Mouse (Mus musculus) olfactory bulb, adult 2 months (tissue): ENCODE data around the gene Dhrs4. TPM values are rescaled to one million over a fixed set of nuclear protein-coding genes. Genes with fewer than 3 reads are reported as not detected.

Experiments
- H3K27ac ChIP-seq: fragments of 200-500 bp; 2 replicates; pipeline ENCODE4 v1.5.1; 2012; ENCODE audit warnings: low read depth, low read length; ENCODE audit not compliant: insufficient read depth
- H3K4me1 ChIP-seq: fragments of 200-500 bp; 2 replicates; pipeline ENCODE4 v1.6.1; 2012; ENCODE audit warnings: low read length; ENCODE audit not compliant: control insufficient read depth, insufficient read depth
- H3K4me3 ChIP-seq: fragments of 200-500 bp; 2 replicates; pipeline ENCODE4 v1.5.1; 2012; ENCODE audit warnings: mild to moderate bottlenecking, low read depth, low read length, moderate library complexity; ENCODE audit not compliant: insufficient read depth
- CTCF ChIP-seq: fragments of 200-500 bp; IDR thresholded peaks from 2 replicates; pipeline ENCODE4 v1.5.1; 2012; ENCODE audit warnings: low read depth, mild to moderate bottlenecking, low read length, moderate library complexity; ENCODE audit not compliant: insufficient read depth
- POLR2A ChIP-seq: fragments of 200-500 bp; IDR thresholded peaks from 2 replicates; pipeline ENCODE4 v1.6.1; 2012; ENCODE audit warnings: mild to moderate bottlenecking, low read depth, low read length, moderate library complexity; ENCODE audit not compliant: insufficient read depth
- WGBS: fragments of 180-500 bp; shearing (Covaris S2); methylation state at CpG from one replicate; pipeline ENCODE4 v1.1.7; 2018; 5-methylcytosine and 5-hydroxymethylcytosine counted together
- polyA plus RNA-seq: library from polyadenylated mRNA; stranded (reverse); fragments of >200 nt; gene quantifications from 2 replicates; pipeline ENCODE4 v1.2.4, GENCODE M21; 2012; ENCODE audit warnings: low replicate concordance; ENCODE audit not compliant: missing spikeins, insufficient read depth, insufficient read length

Dhrs4 gene
- polyA plus RNA-seq, 1 experiment: not detected

DNA sequence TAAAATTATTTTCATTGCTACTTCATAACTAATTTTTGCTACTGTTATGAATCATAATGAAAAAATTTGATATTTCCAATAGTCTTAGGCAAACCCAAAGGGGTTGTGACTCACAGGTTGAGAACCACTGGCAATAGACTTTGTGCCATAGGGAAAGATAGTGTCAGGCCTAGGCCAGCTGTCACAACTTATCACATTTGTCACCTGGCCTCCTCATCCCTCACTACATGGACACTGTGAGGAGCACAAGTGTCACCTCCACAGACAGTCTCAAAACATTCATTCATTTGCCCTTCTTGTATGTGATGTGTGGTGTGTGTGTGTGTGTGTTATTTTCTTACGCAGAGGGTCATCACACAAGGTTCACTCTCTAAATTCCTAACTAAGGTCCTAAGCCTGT lies 1.1 kb upstream of the Dhrs4 start:
- H3K4me3 ChIP-seq: no peak overlapping the region
- H3K4me1 ChIP-seq: peaks cover 5% of the 10 kb centered on the region
- no peak overlapping the region for H3K27ac ChIP-seq
- 100% methylated on average over 1 of the region's 1 CpGs for WGBS
- TF ChIP-seq CTCF (no peak), POLR2A (no peak)

DNA sequence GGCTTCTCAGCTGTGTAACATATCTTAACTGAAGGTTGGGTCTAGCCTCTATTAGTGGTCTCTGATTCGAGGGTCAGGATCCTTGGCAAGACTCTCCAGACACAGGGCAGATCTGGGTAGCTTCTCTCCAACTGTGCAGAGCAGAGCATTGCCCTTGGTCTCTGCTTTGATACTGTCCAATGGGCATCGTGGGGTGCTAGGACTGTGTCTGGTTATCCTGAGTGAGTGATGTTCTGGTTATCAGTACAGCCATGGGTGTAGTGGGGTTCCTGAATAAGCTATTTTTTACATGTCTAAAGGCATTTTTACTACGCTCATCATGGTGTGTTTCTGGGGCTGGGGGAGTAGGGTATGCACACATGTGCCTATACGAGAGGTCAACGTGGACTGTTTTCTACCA lies 729 bp upstream of the Dhrs4 start:
- WGBS: 93% methylated on average over 5 of the region's 5 CpGs

DNA sequence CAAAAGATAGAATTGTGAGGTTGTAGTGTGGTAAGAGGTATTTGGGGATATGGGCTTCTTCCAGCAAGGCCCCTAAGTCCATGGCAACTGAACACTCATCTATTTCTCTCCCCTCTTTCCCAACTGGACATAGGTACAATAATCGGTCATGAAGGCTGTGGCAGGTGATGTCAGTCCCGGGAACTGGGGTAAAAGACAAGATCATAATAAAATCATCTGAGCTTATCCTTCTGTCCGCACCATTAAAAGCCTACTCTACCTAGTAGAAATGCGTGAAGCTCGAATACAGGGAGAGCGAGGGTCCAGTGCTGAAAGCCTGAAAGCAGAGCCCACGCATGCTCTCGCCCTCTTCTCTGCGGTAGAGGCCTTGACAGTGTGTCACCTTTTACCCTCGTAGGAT lies 1.1 kb downstream of the Dhrs4 start:
- 94% methylated on average over 10 of the region's 10 CpGs for WGBS
- TF ChIP-seq CTCF (no peak), POLR2A (no peak)
- Histone ChIP-seq H3K4me1 (peaks cover 5% of the 10 kb centered on the region), H3K27ac (no peak overlapping the region), H3K4me3 (no peak overlapping the region)

More for the DNA sequence above, 729 bp upstream of the Dhrs4 start:
- no peak for TF ChIP-seq CTCF
- no peak for TF ChIP-seq POLR2A
- Histone ChIP-seq H3K4me1 (peaks cover 5% of the 10 kb centered on the region), H3K4me3 (no peak overlapping the region), H3K27ac (no peak overlapping the region)

DNA sequence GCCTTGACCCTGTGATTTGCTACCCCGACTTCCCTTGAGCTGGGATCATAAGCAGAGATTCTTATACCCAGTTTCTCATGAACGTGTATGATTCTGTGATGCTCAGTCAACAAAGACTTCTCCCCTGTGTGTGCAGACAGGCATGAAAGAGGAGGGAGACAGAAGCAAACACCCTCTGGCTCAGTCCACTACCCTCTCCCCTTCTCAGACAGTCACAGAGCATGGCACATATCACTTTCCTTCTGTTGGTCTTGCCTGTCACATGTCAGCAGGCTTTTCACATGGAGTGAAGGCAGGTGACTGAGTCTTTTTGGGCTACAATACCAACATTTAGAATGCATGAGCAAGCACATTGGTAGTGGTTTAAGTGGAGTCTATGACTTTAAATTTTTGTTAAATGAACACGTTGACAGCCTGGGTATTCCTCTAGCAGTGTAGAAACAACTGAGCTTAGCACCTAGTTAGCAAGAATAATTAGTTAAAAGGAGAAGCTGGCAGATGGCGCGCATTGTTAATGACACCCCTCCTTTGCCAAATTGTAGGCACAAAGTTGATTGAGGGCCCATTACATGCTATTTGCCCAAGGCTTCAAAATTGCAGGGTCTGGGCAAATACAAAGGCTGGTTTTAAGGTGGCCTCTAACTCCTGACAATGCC lies 6.0 kb downstream of the Dhrs4 start:
- TF ChIP-seq CTCF: no peak
- TF ChIP-seq POLR2A: no peak
- Histone ChIP-seq H3K4me1 (no peaks in the 10 kb centered on the region; the same call in 1 of the 2 replicates), H3K4me3 (no peak overlapping the region), H3K27ac (no peak overlapping the region)
- 47% methylated on average over 5 of the region's 5 CpGs for WGBS

DNA sequence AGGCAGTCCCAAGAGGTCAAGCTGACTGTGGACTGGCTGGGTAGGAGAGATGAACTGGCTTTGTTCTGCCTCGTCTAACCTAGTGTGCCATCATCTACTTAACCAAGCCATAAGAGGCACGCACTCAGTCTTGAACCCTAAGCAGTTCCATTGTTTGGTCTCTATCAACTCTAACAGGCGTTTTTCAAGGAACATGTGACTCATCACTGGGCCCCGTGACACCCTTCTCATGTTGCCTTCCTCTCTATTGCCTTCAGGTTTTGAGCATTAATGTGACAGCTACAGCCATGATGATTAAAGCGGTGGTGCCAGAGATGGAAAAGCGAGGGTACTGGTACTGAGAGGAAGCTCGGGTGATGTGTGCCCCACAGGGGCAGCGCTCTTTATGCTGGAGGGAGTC lies 8.3 kb downstream of the Dhrs4 start:
- Histone ChIP-seq H3K27ac (no peak overlapping the region), H3K4me1 (peaks cover 6% of the 10 kb centered on the region), H3K4me3 (no peak overlapping the region)
- TF ChIP-seq POLR2A (no peak), CTCF (no peak)
- WGBS: 89% methylated on average over 8 of the region's 8 CpGs

DNA sequence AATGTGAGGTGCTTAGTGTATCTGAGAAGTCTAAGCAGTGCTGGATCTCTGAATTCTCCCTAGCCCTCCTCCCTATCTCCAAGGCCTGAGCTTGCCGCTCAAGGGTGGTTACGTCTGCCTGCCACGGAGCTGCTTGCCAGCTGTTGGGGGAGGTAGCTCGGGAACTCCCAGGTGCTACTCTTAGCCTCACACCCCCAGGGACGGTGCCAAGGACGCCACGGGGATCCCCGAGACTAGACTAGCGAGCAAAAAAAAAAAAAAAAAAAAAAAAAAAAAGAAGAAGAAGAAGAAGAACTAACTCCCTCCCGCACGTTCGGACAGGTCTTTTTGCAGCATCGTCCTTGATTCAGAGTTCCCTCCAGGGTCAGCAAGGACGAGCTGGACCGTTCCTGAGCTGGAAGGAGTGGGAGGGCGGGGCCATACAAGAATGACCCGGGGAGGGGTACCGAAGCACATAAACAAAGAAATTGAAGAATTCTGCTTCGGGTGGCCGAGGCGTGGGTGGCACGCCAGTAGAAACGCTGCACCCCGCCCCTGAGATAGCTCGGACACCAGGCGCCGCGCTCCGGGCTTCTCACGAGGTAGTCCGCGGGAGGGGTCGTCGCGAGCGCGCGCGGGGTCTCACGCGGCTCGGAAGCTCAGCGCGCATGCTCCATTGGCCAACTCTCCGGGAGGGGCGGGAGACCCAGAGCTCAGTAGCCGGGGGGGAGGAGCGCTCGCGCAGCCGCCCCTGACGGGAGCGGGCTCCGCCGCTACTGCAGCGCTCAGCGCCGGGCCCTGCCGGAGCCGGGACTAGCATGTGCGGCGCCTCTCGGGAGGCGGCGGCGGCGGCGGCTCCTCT lies 12.0 kb downstream of the Dhrs4 start, which contains the start of gene Carmil3:
Gene Carmil3, plus strand, starts transcription at position 291 of the 841 bp plus-strand sequence.
- WGBS: under 1% methylated on average over 68 of the region's 68 CpGs
- H3K4me3 ChIP-seq: peak within 1 kb of the TSS; percentile 88
- peaks cover 6% of the 10 kb centered on the region for H3K4me1 ChIP-seq
- TF ChIP-seq POLR2A: peak; percentile 74
- TF ChIP-seq CTCF: no peak
- H3K27ac ChIP-seq: peak within 1 kb of the TSS; percentile 85

DNA sequence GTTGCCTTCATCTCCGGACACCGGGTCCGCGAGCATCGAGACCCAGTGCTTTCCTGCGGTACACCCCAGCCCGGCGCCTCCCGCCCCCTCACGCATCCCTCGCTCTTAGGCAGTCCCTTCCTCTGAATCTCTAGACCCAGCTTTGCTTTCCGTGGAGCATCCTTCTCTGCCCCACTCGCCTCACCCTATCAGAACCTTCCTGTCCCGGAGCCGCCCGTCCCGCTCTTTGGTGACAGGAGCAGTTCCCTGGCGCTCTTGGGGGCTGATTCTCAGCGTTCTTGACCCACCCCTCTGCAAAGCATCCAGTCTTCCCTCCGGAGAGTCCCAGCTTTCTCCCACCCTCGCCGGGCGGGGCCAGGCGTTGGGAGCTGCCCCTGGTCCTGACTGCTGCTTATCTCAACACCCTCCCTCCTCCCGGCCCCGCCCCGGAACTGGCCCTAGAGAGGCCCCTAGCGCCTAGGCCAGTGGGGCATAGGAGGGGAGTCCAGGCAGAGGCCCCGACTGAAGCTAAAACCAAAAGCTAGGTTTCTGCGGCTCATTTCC lies 12.8 kb downstream of the Dhrs4 start:
- Histone ChIP-seq H3K27ac (peak overlapping the region; percentile 85), H3K4me1 (peaks cover 6% of the 10 kb centered on the region), H3K4me3 (peak overlapping the region; percentile 88)
- TF ChIP-seq CTCF: no peak
- WGBS: under 1% methylated on average over 30 of the region's 30 CpGs

DNA sequence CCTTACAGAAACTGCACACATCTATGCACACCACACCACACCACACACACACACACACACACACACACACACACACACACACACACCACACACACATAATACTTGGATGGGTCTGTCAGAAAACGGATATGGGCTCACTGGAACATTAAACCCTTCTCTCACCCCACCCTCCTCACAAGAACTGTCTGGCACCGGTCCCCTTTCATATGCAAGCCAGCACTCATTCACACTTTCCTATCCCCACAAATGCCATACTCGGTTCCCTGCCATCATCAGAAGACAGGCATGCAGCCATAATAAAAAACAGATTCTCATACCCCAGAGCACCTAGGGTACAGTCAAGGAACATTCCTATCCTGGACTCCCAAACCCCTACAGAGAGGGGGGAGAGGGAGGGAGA lies 13.5 kb downstream of the Dhrs4 start:
- H3K4me1 ChIP-seq: peaks cover 6% of the 10 kb centered on the region
- no peak overlapping the region for H3K27ac ChIP-seq
- TF ChIP-seq POLR2A (no peak), CTCF (no peak)
- no peak overlapping the region for H3K4me3 ChIP-seq
- WGBS: 27% methylated on average over 3 of the region's 3 CpGs

DNA sequence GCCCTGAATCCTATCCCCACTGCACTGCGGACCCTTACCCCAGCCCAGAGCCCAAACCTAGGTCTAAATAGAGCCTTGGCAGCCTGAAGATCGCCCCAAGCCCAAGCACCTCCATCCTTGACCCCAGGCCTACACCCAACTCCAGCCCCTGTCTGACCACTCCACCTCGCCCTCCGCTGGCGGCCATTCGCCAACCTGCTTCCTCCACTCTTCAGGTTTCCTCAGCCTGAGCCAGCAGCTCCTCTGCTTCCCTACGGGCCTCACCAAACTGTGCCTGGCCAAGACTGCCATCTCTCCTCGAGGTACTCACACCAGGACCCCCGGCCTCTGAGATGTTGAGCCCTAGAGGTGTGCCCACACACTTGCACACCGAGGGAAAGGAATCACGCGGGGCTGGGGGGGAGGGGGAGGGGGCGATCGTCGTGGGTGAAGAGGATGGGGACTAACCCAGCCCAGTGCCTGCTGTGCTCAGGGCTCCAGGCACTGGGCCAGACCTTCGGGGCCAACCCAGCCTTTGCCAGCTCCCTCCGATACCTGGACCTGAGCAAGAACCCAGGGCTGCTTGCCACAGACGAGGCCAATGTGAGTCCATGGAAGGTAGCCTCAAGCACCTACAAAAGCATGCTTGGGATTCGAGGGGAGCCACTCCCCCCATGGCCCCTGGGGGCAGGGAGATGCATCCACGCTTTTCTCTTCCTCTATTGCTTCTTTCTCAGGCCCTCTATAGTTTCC lies 17.1 kb downstream of the Dhrs4 start:
- no peak overlapping the region for H3K4me3 ChIP-seq
- no peak for TF ChIP-seq CTCF
- no peak for TF ChIP-seq POLR2A
- H3K27ac ChIP-seq: no peak overlapping the region
- WGBS: 66% methylated on average over 20 of the region's 20 CpGs
- peaks cover 6% of the 10 kb centered on the region for H3K4me1 ChIP-seq
